Mouse (Mus musculus): ENCODE results near the gene Prdm2. TPM values are rescaled to one million over a fixed set of nuclear protein-coding genes. Genes with fewer than 3 reads are reported as not detected.

Prdm2 gene
- total and polyA plus RNA-seq, 2 experiments from 2014 or later: 11.0 to 16.6 TPM

DNA sequence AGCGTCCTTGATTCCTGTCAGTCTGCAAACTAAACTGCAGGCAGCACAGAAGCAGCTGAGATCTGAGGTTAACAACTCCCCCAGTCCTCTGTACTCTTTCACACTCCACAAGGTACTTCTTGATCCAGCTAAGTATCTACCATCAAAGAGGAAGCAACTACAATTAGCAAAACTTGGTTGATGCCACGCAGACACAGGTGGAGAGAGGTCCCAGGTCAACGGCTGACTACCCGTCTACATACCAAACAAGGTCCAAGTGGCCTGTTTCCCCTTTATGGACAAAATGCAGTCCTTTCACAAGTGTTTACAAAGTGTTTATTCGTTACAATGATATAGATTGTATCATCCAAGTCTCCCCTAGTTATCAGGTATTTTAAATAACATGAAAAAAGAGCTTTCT lies 85.6 kb downstream of the Prdm2 start:
- no peak for TF ChIP-seq CTCF (IDR thresholded peaks at IDR 0.05; ENCODE audit: low read depth)
- H3K36me3 ChIP-seq (ENCODE audit: insufficient read depth, low read length): peaks cover 19% of the 10 kb centered on the region
- whole genome bisulfite sequencing: 90% methylated on average over 5 of the region's 5 CpGs

DNA sequence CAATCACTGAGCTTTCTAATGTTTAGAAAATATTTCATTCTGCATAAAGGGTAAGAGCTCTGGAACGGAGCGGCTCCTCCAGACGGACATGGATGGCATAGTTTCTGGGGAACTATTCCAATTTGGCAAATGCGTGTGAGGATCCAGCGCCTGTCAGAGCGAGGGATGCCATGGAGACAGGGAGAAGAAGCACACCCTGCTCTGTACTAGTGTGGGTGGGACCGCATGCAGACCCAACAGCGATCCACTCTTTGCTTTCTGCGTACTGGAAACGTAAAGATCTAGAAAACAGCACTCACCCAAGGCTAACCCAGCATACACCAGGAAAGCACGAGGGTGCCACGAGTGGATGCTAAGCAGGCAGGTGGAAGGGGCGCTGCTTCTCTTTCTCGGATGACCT lies 86.3 kb downstream of the Prdm2 start:
- H3K9me3 ChIP-seq (ENCODE audit: low read length): no peaks in the 10 kb centered on the region
- no peak overlapping the region for H3K4me2 ChIP-seq (ENCODE audit: low read depth, low read length)
- DNase-seq (ENCODE audit: low spot score): no peak
- H3K27me3 ChIP-seq (ENCODE audit: insufficient read depth, low read length): no peaks in the 10 kb centered on the region
- 83% methylated on average over 14 of the region's 14 CpGs for WGBS
- peaks cover 12% of the 10 kb centered on the region for H3K36me3 ChIP-seq (ENCODE audit: insufficient read depth, low read length)
- H3K27ac ChIP-seq: no peak overlapping the region
- no peak for TF ChIP-seq CTCF (IDR thresholded peaks at IDR 0.05; ENCODE audit: low read depth)
- no peaks in the 10 kb centered on the region for H3K4me1 ChIP-seq (ENCODE audit: insufficient read depth, low read length)
- ATAC-seq: no peak
- no peak overlapping the region for H3K4me3 ChIP-seq (ENCODE audit: low read length)
- no peak overlapping the region for H3K9ac ChIP-seq (replicated peaks; ENCODE audit: low read length)

More for the DNA sequence above, 85.6 kb downstream of the Prdm2 start:
- ATAC-seq (no peak), DNase-seq (ENCODE audit: low spot score) (no peak)
- no peaks in the 10 kb centered on the region for H3K9me3 ChIP-seq (ENCODE audit: low read length)
- no peak overlapping the region for H3K27ac ChIP-seq
- H3K4me2 ChIP-seq (ENCODE audit: low read depth, low read length): no peak overlapping the region
- H3K4me3 ChIP-seq (ENCODE audit: low read length): no peak overlapping the region
- no peaks in the 10 kb centered on the region for H3K4me1 ChIP-seq (ENCODE audit: insufficient read depth, low read length)
- no peak overlapping the region for H3K9ac ChIP-seq (replicated peaks; ENCODE audit: low read length)
- no peaks in the 10 kb centered on the region for H3K27me3 ChIP-seq (ENCODE audit: insufficient read depth, low read length)

GRCm38 (mm10) chr4:143125290-143125689 lies 87.5 kb downstream of the Prdm2 start:
- peaks cover 5% of the 10 kb centered on the region for H3K36me3 ChIP-seq (ENCODE audit: insufficient read depth, low read length)
- no peaks in the 10 kb centered on the region for H3K4me1 ChIP-seq (ENCODE audit: insufficient read depth, low read length)
- no peaks in the 10 kb centered on the region for H3K9me3 ChIP-seq (ENCODE audit: low read length)
- DNase-seq (ENCODE audit: low spot score) (no peak), ATAC-seq (peak; percentile 53; the same call in 1 of the 2 replicates)
- H3K4me3 ChIP-seq (ENCODE audit: low read length): no peak overlapping the region
- 83% methylated on average over 6 of the region's 6 CpGs for WGBS
- no peak overlapping the region for H3K4me2 ChIP-seq (ENCODE audit: low read depth, low read length)
- no peak overlapping the region for H3K27ac ChIP-seq
- no peak for TF ChIP-seq CTCF (IDR thresholded peaks at IDR 0.05; ENCODE audit: low read depth)
- H3K27me3 ChIP-seq (ENCODE audit: insufficient read depth, low read length): no peaks in the 10 kb centered on the region
- H3K9ac ChIP-seq (replicated peaks; ENCODE audit: low read length): no peak overlapping the region

DNA sequence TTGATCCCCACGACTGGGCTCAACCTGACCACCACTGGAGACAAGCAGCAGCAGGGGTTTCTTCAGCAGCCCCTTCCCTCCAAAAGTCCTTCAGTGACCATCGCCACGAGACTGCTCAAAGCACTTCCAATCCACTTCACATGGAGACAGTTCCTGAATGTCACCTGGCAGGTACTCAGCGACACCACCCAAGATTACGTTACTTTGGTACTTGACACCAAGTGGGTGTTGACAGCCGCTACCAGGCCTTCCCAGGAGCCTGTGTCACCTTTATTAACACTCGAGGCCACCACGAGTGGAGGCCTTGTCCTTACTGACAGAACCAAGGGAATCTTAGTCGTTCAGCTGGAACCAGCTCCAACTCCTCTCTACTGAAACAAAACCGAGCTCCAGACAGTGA lies 89.8 kb downstream of the Prdm2 start:
- Histone ChIP-seq H3K4me2 (ENCODE audit: low read depth, low read length) (no peak overlapping the region), H3K9ac (replicated peaks; ENCODE audit: low read length) (no peak overlapping the region), H3K36me3 (ENCODE audit: insufficient read depth, low read length) (no peaks in the 10 kb centered on the region), H3K27me3 (ENCODE audit: insufficient read depth, low read length) (no peaks in the 10 kb centered on the region), H3K9me3 (ENCODE audit: low read length) (no peaks in the 10 kb centered on the region), H3K27ac (no peak overlapping the region), H3K4me3 (ENCODE audit: low read length) (no peak overlapping the region), H3K4me1 (ENCODE audit: insufficient read depth, low read length) (0 out of 2 replicates have a peak, but pooled peaks cover 8% of the 10 kb centered on the region)
- TF ChIP-seq CTCF (IDR thresholded peaks at IDR 0.05; ENCODE audit: low read depth): no peak
- WGBS: 87% methylated on average over 10 of the region's 10 CpGs
- DNase-seq (ENCODE audit: low spot score): no peak
- no peak for ATAC-seq

- no peaks in the 10 kb centered on the region for H3K27me3 ChIP-seq (ENCODE audit: insufficient read depth, low read length)
- H3K27ac ChIP-seq: no peak overlapping the region
- DNase-seq (ENCODE audit: low spot score) (no peak), ATAC-seq (no peak)
- no peak overlapping the region for H3K4me3 ChIP-seq (ENCODE audit: low read length)
- H3K9ac ChIP-seq (replicated peaks; ENCODE audit: low read length): no peak overlapping the region
- no peak overlapping the region for H3K4me2 ChIP-seq (ENCODE audit: low read depth, low read length)
- H3K4me1 ChIP-seq (ENCODE audit: insufficient read depth, low read length): 0 out of 2 replicates have a peak, but pooled peaks cover 8% of the 10 kb centered on the region
- no peak for TF ChIP-seq CTCF (IDR thresholded peaks at IDR 0.05; ENCODE audit: low read depth)
- no peaks in the 10 kb centered on the region for H3K9me3 ChIP-seq (ENCODE audit: low read length)
- H3K36me3 ChIP-seq (ENCODE audit: insufficient read depth, low read length): no peaks in the 10 kb centered on the region
- 81% methylated on average over 3 of the region's 3 CpGs for WGBS
These were observed 91.6 kb downstream of the Prdm2 start for GRCm38 (mm10) chr4:143121174-143121573.

- Histone ChIP-seq H3K27me3 (ENCODE audit: insufficient read depth, low read length) (no peaks in the 10 kb centered on the region), H3K4me2 (ENCODE audit: low read depth, low read length) (no peak overlapping the region), H3K27ac (no peak overlapping the region), H3K9me3 (ENCODE audit: low read length) (no peaks in the 10 kb centered on the region), H3K9ac (replicated peaks; ENCODE audit: low read length) (no peak overlapping the region), H3K4me1 (ENCODE audit: insufficient read depth, low read length) (0 out of 2 replicates have a peak, but pooled peaks cover 8% of the 10 kb centered on the region), H3K4me3 (ENCODE audit: low read length) (no peak overlapping the region), H3K36me3 (ENCODE audit: insufficient read depth, low read length) (no peaks in the 10 kb centered on the region)
- 55% methylated on average over 8 of the region's 8 CpGs for WGBS
- no peak for TF ChIP-seq CTCF (IDR thresholded peaks at IDR 0.05; ENCODE audit: low read depth)
- DNase-seq (ENCODE audit: low spot score) (peak; percentile 64), ATAC-seq (peak; percentile 58; the same call in 1 of the 2 replicates)
These were observed 92.8 kb downstream of the Prdm2 start for GRCm38 (mm10) chr4:143120008-143120407.

DNA sequence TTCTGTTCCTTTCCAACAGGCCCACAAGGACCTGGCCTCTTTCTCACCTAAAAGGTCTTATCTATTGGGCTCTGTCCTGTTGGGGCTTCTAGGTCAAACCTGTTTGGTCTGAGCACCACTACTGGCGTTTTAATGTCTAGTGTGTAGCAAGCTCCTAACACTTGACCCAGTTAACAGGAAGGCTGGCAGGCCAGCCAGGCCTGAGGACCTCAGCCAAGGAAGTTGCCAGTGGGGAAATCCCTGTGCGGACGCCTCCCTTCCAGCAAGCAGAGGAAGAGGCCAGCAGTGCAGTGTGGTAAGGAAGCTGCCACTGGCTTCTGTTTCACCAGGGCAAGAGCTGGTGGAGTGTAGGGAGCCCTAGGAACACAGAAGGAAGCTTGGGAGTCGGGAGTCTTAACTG lies 94.0 kb downstream of the Prdm2 start:
- Histone ChIP-seq H3K4me3 (ENCODE audit: low read length) (no peak overlapping the region), H3K9me3 (ENCODE audit: low read length) (no peaks in the 10 kb centered on the region), H3K27me3 (ENCODE audit: insufficient read depth, low read length) (no peaks in the 10 kb centered on the region), H3K4me2 (ENCODE audit: low read depth, low read length) (no peak overlapping the region), H3K27ac (peak overlapping the region; percentile 36), H3K9ac (replicated peaks; ENCODE audit: low read length) (0 out of 2 replicates have a peak overlapping the region, but pooled peaks have one; percentile 21), H3K4me1 (ENCODE audit: insufficient read depth, low read length) (0 out of 2 replicates have a peak, but pooled peaks cover 8% of the 10 kb centered on the region), H3K36me3 (ENCODE audit: insufficient read depth, low read length) (no peaks in the 10 kb centered on the region)
- ATAC-seq: peak; percentile 32; the same call in 1 of the 2 replicates
- peak; percentile 40 for DNase-seq (ENCODE audit: low spot score)
- 51% methylated on average over 4 of the region's 4 CpGs for WGBS
- TF ChIP-seq CTCF (IDR thresholded peaks at IDR 0.05; ENCODE audit: low read depth): no peak

Measured in hindbrain, postnatal 0 days (tissue).